Mouse (Mus musculus): ENCODE measurements around the gene Zfp771.

Gene Zfp771

DNA sequence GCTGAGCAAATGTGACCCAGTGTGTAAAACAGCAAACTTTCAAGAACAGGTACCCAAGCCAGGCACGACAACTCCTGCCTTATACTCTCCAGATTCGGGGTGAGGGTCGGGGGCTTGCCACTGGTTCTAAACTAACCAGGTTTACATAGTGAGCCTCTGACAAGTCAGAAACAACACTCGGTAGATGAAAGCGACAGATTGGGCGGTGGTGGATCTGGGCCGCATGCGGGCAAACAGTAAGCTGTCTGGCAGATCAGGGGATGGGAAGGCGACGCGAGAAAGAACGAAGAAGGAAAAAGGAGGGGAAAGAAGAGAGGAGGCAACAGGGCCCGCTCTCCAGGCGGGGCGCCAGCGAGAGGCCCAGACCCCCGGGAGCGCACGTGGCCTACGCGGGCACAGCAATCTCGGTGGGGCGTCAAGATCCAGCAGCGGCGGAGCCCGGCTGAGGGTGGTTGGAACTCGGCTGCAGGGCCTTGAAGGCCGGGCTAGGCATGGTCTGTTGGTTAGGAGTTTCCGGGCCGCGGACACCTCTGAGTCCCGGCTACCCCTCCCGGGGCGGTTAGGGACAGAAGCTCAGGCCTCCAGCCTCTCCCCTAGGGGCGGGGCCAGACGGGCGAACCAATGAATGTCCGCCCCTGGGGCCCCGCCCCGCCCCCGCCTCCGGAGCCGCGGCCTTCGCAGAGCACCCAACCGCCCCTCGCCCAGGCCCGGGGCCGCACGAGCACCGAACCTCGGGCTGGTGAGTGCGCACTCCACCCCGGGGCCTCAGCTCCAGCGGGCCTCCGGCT lies at the start of gene Zfp771:
Gene Zfp771, plus strand, starts transcription at position 405 of the 788 bp plus-strand sequence.
- peak; percentile 85 for DNase-seq (ENCODE audit: low read depth, low spot score)

DNA sequence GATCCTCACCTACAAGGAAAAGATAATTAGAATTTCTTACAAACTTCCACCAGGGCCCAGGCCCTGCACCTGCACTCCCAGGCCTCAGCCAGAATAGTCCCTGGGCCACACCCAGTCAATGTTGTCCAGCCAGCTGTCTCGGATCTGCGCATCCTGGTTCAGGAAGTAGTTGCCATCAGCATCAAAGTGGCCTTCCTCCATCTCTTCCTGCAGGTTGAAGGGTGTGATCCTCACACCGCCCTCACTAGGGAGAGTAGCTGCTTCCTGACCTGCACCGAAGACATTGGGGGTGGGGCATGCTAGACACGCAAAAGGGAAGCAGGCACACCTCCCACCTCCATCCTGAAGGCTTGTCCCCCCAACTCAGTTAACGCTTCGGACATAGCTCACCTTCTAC lies 49.4 kb upstream of the Zfp771 start:
- peak; percentile 79 for DNase-seq (ENCODE audit: low read depth, low spot score)

DNA sequence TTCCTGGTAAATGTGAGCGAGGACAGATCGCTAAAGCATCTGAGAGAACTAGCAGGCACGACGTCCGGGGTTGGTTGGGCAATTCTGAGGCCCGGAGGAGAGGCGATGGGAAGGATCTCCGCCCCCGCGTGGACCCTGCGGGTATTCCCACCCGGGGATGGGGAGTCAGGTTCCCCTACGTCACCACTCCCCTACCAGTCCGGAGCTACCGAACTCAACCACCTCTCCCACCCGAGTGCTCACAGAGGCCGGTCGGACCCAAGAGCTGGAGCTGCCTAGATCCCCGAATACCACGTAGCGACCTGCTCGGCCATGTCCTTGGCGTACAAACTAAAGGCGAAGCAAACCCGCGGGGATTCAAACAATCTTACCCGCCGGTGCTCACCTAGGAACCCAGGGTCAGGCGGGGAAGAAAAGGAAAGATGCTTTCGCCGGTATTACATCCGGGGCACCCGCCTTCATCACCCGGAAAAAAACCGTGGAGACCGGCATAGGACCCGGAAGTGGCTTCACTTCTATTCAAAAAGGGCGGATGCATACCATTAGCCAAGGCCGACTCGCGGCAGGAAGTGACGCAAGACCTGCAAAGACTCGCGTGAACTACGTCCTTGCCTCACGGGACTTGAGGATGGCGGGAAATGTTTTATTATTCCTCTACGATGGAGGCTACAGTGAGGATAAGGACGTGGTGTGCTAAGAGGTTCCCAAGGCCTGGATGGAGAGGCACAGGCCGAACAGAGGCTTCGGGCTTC lies 48.4 kb upstream of the Zfp771 start, which contains the start of gene Cd2bp2:
Gene Cd2bp2, minus strand, starts transcription at position 507 of the 752 bp plus-strand sequence.
- DNase-seq (ENCODE audit: low read depth, low spot score), result peak; percentile 99

DNA sequence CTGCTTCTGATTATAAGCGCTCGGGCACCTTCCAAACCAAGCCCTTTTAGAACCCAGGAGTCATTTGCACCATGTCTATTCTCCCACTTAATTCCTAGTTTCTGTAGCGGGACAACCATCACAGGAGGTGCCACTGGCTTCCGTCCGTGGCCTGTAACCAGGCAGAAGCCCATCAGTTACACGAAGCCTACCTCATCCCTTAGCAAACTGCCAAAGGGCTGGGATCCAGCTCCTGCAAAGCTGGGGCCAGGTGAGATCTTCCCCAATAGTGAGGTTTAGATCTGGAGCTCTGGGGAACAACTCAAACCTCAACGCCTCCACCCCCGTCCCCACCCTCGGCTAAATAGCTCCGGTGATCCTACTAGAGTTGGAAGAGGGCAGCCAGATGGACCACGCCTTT lies 47.6 kb upstream of the Zfp771 start:
- DNase-seq (ENCODE audit: low read depth, low spot score), result no peak

DNA sequence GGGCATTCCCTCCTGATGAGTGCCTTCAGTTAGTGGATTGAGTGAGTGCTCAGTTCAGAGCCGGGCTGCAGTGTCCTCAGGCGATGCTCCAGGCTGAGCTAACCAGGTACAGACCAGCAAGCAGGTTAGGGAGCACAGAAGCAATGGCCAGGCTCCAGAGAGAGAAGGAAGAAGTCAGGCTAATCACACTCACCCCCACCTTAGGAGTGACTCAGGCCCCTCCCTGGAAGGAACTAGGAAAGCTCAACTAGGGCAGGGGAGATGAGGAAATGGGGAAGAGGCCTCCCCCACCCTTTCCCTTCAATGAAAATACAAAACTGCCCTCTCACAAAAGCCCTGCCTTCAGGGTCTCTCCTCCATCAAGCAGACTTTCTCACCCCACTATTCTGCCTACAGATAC lies 37.5 kb upstream of the Zfp771 start:
- no peak for DNase-seq (ENCODE audit: low read depth, low spot score)

DNA sequence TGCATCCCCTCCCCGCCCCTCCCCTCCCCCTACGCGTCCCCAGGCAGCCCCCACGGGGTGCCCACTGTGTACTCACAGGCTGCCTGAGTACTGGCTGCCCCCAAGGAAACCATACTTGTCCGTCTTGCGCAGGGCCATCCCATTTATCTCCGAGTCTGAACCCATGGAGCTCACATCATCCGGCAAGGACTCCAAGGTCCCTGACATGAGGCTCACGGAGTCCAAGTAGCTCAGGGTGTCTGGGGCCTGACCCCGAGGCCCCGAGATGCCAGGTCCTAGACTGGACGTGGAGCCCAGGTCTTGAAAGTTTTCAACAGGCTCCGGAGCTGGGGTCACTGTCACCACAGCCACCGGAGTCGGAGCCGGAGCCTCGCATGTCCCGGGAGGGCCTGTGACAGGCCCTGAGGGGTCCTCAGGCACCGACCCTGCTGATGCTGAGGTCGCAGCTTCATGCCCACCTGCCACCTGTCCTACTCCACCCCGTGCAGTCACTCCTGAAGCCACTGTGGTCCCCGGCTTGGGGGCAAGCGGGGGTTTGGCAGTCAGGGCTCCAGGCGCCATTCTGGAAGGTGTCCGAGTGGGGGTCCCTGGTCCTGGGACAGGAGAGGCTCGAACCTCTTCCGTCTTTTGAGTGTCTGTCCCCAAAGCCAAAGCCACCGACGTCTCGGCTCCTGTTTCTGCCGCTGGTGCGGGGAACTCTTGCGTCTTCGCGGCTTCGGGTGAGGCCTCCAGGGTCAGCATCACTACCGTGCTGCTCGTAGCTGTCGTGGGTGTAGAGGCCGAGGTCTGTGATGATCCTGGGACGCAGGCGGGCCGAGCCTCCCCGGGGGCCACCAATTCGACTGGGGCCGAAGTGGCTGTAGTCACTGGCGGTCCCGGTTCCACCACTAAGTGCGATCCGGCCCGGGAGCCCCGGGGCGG lies 36.4 kb upstream of the Zfp771 start:
- no peak for DNase-seq (ENCODE audit: low read depth, low spot score)

DNA sequence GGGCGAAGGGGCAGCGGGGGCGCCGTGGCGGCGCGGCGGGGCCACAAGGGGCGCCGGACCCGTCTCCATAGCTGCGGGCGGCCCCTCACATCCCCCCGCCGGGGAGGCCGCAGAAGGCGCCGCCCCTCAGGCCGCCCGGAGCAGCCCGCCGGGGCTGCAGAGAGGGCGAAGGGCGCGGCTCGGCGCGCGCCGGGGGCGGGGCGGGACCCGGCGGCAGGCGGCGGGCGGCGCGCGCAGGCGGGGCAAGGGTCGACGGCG lies 35.9 kb upstream of the Zfp771 start, which contains the start of gene Tbc1d10b:
Gene Tbc1d10b, minus strand, starts transcription at position 174 of the 258 bp plus-strand sequence.
- no peak for DNase-seq (ENCODE audit: low read depth, low spot score)

DNA sequence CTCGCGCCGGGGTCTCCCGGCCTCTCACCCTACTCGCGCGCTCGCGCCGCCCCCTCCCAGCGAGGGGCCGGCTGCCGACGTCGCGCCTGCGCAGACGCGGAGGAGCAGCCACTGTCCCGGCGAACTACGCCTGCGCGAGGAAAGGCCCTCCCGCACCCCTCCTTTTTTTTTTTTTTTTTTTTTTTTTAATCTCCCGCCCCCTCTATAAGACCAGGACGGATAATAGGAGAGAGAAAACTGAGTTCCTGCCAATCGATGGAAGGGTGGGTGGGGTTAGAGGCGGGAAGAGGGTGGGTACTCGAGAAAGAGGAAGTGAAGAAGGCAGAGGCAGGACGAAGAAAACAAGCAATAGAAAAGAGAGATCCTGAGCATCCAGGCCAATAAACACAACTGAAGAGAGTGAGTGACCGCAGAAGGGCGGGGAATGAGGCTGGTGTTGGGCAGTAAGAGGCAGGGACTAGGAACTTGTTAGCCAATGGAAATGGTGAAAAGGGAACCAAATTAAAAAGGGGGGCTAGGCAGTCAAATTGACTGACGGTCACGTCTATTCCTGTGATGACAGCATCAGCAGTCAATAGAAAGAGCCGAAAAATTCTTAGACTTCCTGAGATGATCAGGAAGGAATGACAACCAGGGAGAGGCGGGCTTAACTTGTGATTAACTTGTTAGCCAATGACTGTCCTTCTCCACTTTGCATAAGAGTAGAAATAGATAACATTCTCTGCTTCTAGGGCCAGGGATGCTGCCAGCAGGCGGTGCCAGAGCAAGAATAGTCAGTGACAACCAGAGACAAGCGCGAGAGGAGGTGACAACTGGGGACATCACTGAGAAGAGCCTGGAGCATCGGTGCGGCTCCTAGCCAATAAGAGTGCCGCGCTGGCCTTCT lies 35.3 kb upstream of the Zfp771 start, which contains the start of gene Mylpf:
Gene Mylpf, plus strand, starts transcription at position 338 of the 886 bp plus-strand sequence.
- DNase-seq (ENCODE audit: low read depth, low spot score), result peak; percentile 99

DNA sequence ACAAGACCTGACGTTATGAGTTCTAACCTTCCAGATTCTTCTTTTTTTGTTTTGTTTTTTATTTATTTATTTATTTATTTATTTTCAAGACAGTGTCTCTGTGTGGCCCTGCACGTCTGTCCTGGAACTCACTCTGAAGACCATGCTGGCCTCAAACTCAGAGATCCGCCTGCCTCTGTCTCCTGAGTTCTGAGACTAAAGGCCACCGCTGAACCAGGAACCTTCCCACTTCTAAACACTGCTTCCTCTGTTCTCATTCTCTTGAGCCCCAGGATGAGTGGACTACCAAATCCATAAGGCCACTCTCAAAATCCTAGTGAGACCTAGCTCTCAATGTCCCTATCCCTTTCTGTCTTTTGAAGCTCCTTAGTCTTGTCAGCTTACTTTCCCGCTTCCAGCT lies 34.2 kb upstream of the Zfp771 start:
- no peak for DNase-seq (ENCODE audit: low read depth, low spot score)

DNA sequence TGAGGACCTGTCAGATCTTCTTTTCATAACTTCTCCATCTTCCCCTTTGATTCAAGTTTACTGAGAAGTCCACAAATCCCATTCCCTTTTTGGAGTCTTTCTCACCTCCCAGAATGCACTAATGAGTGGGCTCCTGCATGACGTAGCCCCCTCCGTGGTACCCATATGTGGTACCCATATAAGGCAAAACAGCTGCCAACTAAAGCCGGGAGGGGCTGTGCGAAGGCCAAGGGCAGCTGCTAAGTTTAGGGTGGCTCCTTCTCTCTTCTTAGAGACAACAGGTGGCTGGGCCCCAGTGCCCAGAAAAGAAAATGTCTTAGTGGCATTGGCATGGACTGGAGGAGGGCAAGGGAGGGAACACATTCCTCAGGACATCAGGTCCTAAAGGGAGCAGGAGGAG lies 33.8 kb upstream of the Zfp771 start:
- no peak for DNase-seq (ENCODE audit: low read depth, low spot score)

DNA sequence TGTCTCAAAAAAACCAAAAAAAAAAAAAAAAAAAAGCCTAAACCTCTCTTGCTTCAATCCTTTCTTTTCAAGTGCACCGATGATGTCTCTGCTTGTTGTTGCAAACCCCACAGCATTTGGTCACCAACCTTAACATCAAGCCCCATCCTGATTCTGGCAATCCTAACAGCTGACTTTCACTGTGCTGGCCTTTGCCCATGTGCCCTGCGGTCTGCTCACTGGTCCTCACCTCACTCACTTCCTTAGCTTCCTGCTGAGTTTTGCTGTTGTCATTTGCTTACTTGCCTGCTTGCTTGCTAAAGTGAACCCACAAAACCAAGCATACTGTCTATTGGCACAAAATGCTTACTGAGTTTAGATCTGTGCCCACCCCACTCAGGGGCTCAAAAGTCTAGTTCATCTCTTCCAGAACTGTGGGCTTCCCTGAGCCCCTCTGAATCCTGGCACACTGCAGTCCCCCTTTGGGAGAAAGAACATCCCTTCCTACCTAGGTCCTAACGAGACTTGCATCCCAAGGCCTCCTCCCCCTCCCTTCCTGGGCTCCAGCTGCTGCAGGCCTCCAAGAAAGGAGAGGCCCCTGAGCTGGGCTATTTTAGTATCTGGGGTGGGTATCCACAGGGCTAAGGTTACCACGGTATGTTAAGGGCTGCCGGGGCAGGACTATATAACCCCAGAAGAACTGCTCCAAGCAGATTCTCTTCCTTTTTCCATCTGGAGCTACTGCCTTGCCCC lies 32.9 kb upstream of the Zfp771 start:
- DNase-seq (ENCODE audit: low read depth, low spot score), result no peak

DNA sequence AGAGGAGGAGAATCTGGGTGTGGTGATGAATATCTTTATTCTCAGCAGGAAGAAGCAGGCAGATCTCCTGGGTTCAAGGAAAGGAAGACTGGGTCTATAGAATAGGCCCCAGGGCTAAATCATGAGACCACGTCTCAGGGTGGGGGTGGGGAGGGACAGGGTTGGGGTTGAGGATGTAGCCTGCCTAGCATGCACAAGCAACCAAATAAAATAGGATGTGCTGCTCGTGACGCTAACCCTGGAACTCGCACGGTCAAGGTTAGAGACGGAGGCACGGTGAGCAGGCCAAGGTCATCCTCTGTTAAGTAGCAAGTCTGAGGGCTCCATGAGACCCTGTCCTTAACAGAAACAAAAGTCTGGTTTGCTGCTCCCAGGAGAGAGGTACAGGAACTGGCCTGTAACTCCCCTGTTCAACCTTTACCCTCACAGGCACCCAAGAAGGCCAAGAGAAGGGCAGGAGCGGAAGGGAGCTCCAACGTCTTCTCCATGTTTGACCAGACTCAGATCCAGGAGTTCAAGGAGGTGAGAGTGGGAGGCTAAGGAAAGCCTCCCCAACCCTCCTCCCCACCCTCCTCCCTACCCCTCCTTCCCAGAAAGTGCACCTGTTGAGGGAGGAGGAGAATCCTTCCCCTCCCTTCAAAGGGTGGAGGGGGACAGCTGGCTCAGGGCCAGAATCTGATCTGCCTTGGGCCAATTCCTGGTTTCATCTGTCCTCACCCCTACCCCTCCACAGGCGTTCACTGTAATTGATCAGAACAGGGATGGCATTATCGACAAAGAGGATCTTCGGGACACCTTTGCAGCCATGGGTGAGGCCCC lies 31.4 kb upstream of the Zfp771 start:
- DNase-seq (ENCODE audit: low read depth, low spot score), result peak; percentile 96

DNA sequence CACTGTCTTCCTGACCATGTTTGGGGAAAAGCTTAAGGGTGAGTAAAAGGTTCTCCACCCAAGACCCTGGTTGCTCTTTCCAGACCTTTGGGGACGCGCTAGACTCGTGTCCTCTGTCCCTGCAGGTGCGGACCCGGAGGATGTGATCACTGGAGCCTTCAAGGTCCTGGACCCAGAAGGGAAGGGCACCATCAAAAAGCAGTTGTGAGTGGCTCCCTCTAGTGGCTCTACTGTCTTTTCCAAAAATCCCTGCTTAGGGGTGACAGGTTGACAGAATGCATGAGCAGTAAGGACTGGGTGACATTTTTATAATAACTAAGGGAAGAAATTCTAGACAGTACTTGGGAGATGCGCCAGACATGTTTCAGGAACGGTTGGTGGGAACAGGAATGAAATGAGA lies 30.6 kb upstream of the Zfp771 start:
- peak; percentile 86 for DNase-seq (ENCODE audit: low read depth, low spot score)

DNA sequence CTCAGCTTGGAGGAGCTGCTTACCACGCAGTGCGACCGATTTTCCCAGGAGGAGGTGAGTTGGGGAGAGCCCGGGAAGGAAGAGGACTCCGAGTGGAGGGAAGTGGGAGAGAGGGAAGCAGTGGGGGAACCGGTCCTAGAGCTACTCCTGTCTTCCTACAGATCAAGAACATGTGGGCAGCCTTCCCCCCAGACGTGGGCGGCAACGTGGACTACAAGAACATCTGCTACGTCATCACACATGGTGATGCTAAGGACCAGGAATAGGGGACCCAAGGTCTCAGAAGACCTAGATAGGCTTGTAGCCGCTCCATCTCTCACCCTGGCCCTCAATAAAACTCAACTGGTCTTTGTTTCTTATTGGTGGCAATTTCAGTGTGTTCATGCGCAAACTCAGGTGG lies 30.1 kb upstream of the Zfp771 start:
- no peak for DNase-seq (ENCODE audit: low read depth, low spot score)

DNA sequence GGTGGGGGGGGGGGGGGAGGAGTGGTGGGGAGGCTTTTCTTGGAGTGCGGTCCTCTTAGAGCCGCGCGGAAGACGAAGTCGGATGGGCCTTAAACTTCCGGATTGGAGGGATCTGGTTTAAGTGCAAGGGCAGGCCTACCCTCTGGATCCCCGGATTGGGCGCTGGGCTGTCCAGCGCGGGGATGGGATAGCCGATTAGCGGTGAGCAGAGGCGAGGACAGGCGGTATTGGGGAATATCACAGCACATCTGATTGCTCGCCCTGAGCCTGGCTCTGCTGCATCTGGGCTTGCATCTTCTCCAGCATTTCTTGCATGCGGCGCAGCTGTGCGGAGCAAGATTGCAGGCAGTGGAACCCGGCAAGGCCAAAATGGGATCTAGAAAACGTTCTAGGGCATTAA lies 29.6 kb upstream of the Zfp771 start:
- DNase-seq (ENCODE audit: low read depth, low spot score), result no peak

DNA sequence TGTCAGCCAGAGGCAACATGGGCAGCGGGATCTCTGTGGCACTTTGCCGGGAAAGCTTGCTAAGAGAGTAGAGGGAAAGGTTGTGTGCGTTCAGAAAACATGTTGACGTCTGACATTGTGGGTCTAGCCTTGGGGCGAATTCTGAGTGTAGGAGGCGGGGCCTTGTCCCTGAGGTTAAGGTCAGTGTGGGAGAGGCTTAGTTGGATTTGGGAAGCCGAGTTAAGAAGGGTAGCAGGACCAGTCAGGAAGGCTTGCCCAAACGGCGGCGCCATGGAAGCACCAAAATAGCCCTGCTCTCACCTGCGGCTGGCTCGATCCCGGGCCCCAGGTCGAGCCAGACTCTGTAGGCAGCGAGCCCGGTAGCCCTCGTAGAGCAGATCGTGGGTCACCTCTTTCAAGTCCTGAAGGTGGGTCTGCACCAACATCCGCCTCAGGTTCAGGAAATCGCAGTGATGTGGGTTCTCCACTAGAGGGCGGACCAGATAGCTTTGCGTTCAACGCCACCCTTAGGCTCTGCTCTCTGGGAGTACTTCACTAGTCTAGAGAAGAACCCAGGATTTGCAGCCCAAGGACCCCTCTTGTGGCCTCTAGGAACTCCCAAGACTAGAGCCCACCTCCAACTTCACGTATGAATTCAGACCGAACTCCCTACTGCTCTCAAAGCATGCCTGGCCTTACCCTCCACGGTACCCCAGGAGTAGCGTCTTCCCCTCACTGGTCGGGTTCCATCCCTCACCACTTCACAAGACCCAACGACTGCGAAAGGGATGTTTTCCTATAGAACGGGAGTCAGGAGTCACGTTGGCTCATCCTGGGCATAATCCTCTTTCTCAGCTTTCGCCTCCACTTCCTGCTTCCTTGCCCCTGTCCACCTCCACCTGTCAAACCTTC lies 28.8 kb upstream of the Zfp771 start:
- peak; percentile 91 for DNase-seq (ENCODE audit: low read depth, low spot score)

DNA sequence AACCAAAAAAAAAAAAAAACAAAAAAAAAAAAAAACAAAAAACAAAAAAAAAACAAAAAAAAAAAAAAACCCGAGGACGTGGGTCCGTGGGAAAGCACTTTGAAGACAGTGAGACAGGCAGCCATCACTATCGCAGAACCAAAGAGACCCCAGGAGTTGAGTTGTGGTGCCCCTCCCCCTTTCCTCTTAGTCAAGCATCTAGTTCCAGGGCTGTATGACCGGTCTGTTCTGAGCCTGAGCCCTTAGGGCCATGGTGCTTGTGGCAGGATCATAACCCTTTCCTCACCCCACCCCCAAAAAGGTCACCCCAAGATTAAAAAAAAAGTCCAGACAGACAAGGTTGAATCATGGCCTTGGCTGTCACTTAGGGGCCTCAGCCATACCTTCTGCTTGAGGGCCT lies 27.8 kb upstream of the Zfp771 start:
- peak; percentile 73 for DNase-seq (ENCODE audit: low read depth, low spot score)

DNA sequence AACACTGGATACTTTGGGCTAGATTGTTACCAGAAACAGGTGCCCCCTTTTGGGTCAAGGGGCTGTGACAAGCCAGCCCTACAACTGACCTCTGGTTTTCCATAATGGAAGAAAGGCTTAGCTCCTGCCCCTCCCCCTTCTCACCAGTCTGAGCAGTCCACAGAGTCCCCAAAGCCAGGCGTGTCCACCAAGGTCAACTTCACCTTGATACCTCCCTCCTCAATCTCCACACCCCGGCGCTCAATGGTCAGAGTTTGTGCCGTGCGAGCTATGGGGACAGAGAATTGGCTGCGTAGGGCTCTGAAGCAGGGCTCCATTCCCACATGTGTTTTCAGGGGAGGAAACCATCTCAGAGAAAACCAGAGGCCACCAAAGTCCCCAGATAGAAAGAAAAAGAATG lies 26.6 kb upstream of the Zfp771 start:
- peak; percentile 73 for DNase-seq (ENCODE audit: low read depth, low spot score)
